Comparison of ENCODE assay signal across 8 mouse cellular contexts in the genomic region with DNA sequence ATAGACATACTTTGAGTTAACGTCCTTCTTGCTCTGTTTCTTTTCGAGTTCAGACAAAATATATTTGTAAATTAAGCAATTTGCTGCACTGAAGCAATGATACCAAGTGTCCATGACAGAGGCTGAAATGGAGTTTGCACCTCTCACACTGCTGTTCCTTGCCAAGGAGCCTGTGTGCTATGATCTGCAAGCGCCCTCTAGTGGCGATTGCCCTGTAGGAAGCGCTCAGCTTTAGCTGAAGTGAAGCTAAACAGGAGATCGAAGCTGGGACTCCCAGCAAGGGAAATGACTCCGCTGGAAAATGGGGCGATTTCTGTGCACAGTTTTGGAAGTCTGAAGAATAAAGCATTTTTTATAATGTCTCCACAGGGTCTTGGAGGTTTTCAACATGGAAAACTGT.
A peak's percentile ranks its signal among the peaks of the same experiment; 100 is the strongest.
DNase-seq lines count a peak whose midpoint lies in the region; ATAC-seq lines count a peak whose summit lies in the region.

No protein-coding gene starts in this region.

- DNase-seq in adipocyte (ENCODE audit: low spot score): peak; percentile 74
- DNase-seq in cerebellum, postnatal 10 days: peak; percentile 93
- DNase-seq in gastrocnemius, adult 18-20 months (ENCODE audit: low spot score): peak; percentile 59
- DNase-seq in induced T-regulatory cell, adult 2 months (ENCODE audit: low read depth): peak; percentile 51
- peak; percentile 79 to 81 for DNase-seq in left cerebral cortex, adult 18-20 months (ENCODE audit: low spot score in 2 of 2)
- peak; percentile 89 for DNase-seq in mesoderm, embryonic 11.5 days (ENCODE audit: low read depth, low spot score)
- DNase-seq in right cerebral cortex, postnatal 4 days: peak; percentile 84

- no peak for ATAC-seq in erythroblast, adult 5-6 weeks (replicated peaks; ENCODE audit: low FRiP score, poor library complexity, severe bottlenecking)
